Mouse (Mus musculus) naive thymus-derived CD4-positive, alpha-beta T cell, adult 5 months (primary cell): ENCODE results near the gene Phf19. TPM values are rescaled to one million over a fixed set of nuclear protein-coding genes. Genes with fewer than 3 reads are reported as not detected.

Experiments
- polyA plus RNA-seq: library from polyadenylated mRNA; unstranded; fragments of 100-300 nt; shearing (Covaris generic); gene quantifications from one replicate; pipeline ENCODE4 v1.2.1, GENCODE M21; 2017

Gene Phf19
- 0.71 TPM for polyA plus RNA-seq

DNA sequence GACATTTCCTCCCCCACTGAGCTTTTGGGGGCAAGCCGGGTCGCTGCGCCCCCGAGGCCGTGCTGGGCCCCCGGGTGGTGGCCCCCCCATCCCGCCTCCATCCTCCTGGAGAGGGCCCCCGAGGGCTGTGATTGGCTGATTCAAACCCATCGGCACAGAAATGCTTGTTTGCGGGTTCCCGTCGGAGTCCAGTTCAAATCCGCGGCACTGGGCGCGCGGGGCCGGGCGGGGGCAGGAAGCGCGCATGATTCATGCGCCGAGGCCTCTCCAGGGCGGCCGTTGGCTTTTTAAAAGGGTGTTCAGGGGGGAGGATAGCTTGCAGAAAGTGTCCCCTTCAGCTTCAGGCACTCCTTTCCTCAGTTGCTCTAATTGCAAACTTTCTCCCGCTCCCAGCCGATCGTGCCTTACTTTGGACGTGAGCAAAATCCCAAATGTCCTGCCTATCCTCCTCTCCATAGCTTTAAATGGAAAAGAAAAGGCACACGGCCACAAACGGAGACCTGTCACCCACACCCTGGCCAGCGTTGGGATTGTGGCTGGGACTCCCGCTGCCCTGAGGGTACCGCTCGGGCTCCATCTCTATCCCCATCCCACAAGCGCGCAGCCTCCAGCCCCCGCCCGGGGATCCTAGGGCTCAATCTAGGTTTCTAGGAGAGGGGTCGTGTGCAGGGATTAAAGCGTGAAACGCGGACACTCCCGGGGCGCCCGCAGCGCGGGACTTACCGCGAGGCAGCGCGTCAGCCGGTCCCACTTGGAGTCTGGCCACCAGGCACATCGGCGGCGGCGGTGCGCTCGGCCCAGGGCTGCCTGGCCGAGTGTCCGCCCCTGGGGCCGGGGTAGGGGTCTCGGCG is at the start of gene Phf19:
Gene Phf19 (minus strand): TSS at position 809 of the 851 bp plus-strand sequence.

DNA sequence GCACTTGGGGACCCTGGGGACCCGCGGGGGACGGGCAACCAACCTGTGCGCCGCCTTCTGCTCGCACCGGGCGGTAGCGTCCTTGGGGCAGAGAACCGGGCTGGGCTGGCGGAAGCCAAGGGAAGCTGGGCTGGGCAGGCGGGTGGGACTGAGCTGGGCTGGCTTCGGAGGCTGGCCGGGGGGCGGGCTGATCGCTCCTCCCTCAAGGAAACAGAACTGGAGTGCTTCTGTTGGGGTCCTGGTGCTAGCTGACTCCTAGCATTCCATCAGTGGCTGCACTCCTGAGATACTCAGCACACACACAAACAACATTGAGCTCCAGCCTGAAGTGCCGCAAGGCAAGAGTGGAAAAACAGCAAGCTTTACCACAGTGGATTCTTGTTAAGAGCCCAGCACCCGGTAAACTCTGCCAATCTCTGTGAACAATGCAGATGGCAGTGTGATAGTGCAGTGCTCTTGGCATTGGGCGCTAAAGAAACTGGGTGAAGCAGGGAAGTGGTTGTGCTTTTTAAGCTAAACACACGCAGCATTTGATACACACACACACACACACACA is 47.7 kb upstream of the Phf19 start, which contains the start of gene Traf1:
Gene Traf1 (minus strand): TSS at position 292 of the 556 bp plus-strand sequence.

DNA sequence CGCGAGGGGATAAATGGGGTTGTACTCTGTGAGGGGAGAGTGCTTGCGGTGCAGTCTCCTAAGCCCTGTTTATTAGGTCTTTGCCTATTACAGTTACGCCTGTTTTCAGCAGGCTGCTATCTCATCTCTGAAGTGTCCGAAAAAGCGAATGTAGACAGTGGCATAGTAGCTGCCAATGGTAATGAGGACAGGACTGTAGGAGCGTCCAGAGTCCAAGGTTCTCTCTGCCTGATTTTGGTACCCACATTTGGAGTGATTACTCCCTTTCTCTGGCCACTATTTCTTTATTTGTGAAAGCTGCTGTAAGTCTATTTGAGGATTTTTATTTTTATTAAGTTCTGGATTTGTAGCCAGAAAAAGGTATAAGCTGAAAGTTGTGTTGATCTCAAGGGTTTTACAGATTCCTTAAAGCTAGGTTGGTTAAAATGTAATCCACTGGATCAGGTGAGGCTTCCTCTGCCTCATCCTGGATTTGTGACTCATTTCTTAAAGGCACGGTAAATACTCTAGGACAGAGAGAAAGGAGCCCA is 38.9 kb downstream of the Phf19 start, which contains the start of gene Psmd5:
Gene Psmd5 (minus strand): TSS at position 153 of the 530 bp plus-strand sequence.

DNA sequence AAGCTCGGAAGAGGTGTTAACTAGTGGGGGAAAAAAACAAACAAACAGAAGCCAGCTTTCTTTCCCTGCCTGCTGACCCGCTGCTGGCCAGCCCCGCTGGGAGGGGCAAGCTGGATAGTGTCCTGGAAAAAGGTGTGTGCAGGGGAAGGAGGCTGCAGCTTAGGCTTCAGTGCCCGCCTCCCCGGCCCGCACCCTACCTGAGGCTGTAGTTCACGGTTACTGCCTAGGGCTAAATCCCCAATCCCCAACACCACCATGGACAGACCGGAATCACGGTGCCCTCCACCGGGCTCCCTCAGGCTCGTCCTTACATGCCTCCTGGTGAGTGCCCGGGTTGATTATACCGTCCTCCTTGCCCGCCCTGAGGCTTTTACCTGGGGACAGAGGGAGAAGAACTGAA is 39.6 kb downstream of the Phf19 start, which contains the start of gene Cutal:
Gene Cutal (plus strand): TSS at position 126 of the 400 bp plus-strand sequence.

Other genes with a start within 250 kb of the Phf19 start
- gene Gapvd1, start 158.8 kb downstream of the Phf19 start, polyA plus RNA-seq: 115 TPM
- 647 TPM for gene Hspa5, start 142.1 kb downstream of the Phf19 start, polyA plus RNA-seq
- gene Rabepk, start 114.1 kb downstream of the Phf19 start, polyA plus RNA-seq: 24.7 TPM
- 178 TPM for gene Fbxw2, start 87.7 kb downstream of the Phf19 start, polyA plus RNA-seq
- gene Gm34653, start 81.0 kb downstream of the Phf19 start, polyA plus RNA-seq: not detected
- gene Cutal, start 39.6 kb downstream of the Phf19 start, polyA plus RNA-seq: not detected
- 52.8 TPM for gene Psmd5, start 39.1 kb downstream of the Phf19 start, polyA plus RNA-seq
- 374 TPM for gene Traf1, start 47.7 kb upstream of the Phf19 start, polyA plus RNA-seq
- gene Hc, start 147.4 kb upstream of the Phf19 start, polyA plus RNA-seq: not detected
- 0.90 TPM for gene AI182371, start 187.5 kb upstream of the Phf19 start, polyA plus RNA-seq
- gene Cntrl, start 195.5 kb upstream of the Phf19 start, polyA plus RNA-seq: 99.0 TPM